Mouse (Mus musculus) ovary, postnatal 14 days (tissue): ENCODE results near the gene Capn1.

ENCODE experiments used
- DNase-seq: peaks from one replicate; pipeline ENCODE4 v3.0.0; 2022; ENCODE audit warnings: low spot score

Capn1 gene

GRCm38 (mm10) chr19:6038326-6038725, 22.6 kb upstream of the Capn1 start:
- DNase-seq = no peak

DNA sequence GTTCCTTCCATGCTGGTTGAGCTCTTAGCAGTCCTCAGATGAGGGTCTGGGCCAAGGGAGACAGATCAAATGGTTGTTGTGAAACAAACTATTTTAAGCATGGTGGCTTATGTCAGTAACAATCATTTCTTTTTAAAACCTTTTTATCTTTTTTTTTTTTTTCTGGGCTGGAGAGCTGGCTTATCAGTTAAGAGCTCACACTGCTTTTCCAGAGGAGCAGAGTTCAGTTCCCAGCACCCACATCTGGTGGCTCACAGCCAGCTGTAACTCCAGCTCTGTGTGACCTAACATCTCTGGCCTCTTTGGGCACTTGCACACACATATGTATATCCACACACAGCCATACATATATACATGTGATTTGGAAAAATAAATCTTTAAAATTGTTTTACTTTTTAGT, 22.0 kb upstream of the Capn1 start:
- DNase-seq = no peak

- DNase-seq = no peak
Observed at GRCm38 (mm10) chr19:6035966-6036585, 20.4 kb upstream of the Capn1 start.

- DNase-seq = no peak
Observed at GRCm38 (mm10) chr19:6030520-6031280, 15.0 kb upstream of the Capn1 start.

- DNase-seq = no peak
Observed at GRCm38 (mm10) chr19:6029426-6029825, 13.7 kb upstream of the Capn1 start.

DNA sequence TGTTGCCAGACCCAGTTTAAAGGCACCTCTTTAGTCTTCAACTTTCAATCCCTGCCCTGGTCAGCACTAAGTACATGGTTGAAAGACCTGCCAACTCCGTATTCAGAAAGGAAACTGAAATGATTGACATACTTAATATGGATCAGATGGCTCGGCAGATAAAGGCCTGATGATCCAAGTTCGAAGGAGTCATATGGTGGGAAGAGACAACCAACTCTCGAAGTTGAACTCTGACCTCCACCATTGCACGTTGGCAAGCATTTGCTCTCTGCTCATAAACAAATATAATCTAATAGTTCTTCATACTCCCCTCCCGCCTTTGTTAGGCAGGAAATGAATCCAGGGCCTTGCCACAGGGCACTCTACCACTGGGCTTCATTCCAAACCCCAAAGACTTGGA, 13.3 kb upstream of the Capn1 start:
- no peak for DNase-seq

- no peak for DNase-seq
Observed at GRCm38 (mm10) chr19:6023930-6024329, 8.2 kb upstream of the Capn1 start.

DNA sequence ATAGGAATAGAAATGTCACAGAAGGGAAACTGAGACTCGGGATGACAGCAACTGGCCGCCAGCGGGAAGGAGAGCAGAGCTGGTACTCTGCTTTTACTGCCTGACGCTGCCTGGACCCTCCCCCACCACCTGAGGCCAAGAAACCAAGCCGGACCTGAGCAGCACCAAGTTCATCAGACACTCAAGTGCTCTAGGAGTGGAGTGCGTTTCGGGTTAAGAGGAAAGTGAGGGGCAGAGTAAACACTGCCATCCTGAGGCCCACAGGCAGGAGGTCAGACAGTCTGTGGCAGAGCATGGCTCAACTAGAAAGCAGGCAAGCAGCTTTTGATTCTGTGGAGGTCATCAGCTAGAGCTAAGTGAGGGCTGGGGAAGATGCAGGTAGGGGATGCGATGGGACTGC, 7.4 kb upstream of the Capn1 start:
- no peak for DNase-seq

GRCm38 (mm10) chr19:6020276-6020675, 4.6 kb upstream of the Capn1 start:
- DNase-seq = no peak

- DNase-seq = peak; percentile 85
Observed at GRCm38 (mm10) chr19:6018142-6019089, 2.7 kb upstream of the Capn1 start.

DNA sequence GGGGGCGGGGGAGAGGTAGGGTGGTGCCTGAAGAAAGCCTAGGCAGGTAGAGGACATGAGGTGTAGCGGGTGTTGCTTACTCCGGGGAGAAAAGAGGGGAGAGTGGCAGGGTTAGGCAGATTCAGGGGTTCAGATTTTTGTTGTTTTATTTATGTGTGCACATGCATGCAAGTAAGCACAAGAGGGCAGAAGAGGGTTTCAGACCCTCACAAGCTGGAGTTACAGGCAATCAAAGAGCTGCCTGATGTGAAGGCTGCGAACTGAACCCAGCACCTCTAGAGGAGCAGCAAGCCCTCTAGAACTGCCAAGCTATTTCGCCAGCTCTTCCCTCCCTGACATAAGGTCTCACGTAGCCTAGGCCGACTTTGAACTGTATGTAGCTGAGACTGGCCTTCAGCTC, 835 bp upstream of the Capn1 start:
- no peak for DNase-seq

GRCm38 (mm10) chr19:6014991-6015510, 646 bp downstream of the Capn1 start:
- DNase-seq = no peak

DNA sequence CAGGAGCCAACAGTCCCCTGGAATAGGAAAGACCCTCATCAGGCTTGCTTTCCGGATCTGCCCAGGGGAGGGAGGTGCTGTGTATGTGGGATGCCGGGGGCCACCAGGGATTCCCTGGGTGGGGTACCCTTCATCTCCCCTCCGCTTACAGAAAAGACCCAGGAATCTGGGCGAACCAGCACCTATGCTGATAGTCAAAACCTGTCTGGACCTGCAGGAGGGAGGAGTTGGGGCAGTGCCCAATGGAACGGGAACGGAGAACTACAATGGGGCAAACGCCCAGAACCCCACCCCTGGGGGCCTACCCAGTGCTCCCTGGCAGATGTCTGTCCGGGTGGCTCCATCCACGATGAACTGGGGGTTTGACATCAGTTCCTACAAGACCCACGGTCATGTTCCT, 2.0 kb downstream of the Capn1 start:
- DNase-seq = no peak

DNA sequence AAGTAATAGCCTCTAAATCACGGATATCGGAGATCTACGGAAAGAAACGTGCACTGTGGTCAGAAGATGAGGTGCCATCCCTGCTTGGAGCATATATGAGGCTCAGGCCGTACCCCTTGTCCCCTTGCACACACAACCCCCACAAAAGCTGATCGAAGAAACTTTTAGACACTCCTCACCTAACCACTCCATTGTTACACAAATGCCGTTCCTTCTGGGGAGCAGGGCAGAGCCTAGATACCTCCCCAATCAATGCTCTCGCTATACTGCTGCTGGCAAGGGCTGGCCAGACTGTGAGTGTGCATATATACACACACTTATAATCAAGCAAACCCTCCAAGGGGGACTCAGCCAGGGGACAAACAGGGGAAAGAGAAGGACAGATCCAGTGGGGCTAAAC, 6.6 kb downstream of the Capn1 start:
- DNase-seq = no peak

GRCm38 (mm10) chr19:6007013-6007412, 8.7 kb downstream of the Capn1 start:
- DNase-seq = no peak

GRCm38 (mm10) chr19:6005541-6005940, 10.2 kb downstream of the Capn1 start:
- DNase-seq = no peak

DNA sequence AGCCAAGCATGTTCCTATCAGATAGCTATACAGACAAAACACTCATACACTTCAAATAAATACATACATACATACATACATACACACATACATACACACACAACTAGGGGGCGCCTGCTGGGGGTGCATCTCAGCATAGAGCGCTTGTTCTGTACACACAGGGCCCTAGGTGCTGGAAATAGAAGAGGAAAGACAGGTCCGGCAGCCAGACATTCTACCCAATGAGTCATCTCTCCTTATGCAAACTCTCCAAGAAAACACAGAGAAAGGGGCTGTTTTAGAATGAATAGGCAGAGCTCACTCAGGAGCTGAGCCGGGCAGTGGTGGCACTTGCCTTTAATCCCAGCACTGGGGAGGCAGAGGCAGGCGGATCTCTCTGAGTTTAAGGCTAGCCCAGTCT, 15.7 kb downstream of the Capn1 start:
- no peak for DNase-seq

DNA sequence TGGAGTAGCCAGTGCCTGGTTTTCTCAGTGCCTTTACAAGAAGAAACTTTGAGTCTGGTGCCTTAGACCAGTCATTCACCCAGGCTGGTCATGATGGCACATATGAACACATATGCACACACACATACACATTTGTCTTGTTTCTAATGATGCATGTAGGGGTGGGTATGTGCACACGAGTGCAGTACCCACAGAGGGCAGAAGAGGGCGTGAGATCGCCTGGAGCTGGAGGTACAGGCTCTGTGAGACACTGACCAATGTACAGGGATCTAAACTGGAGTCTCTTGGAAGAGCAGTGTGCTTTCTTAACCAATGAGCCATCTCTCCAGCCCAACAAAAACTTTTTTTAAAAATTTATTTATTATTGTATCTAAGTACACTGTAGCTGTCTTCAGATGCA, 17.5 kb downstream of the Capn1 start:
- DNase-seq = no peak

DNA sequence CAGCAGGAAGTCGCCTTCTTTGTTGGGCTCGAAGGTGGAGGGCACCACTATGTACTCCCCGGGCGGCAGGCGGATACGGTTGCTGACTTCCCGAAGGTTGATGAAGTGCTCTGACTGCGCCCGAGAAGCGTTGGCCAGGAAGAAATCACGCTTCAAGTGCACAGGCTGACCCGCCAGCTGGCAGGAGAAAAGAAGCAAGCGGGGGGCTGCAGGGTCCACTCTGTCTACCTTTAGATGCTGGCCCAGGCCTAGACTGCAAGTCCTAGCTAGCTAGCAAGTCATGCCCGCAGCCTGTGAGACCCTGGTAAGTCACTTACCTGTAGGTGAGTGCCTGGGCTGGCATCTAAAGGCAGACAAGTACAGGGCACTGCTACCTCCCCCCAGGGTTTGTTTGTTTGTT, 21.0 kb downstream of the Capn1 start:
- no peak for DNase-seq

DNA sequence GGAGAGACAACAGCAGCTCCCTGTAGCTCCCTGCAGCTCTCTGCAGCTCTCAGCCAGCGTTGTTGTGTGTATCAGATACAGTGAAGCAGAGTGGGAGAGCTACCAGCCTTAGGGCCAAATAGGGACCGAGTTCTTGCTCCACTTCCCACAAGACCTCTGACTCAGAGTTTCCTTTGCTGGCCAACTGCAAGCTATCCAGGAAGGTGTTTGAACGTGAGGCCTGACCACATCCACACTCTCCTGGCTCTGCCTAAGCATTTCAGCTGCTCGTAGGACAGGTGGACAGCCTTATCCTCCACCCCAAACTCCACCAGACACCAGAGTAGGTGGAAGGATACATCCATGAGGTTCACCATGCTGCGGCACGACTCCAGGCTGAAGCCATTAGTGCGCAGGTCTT, 23.7 kb downstream of the Capn1 start:
- no peak for DNase-seq

GRCm38 (mm10) chr19:5991467-5991866, 24.2 kb downstream of the Capn1 start:
- no peak for DNase-seq

DNA sequence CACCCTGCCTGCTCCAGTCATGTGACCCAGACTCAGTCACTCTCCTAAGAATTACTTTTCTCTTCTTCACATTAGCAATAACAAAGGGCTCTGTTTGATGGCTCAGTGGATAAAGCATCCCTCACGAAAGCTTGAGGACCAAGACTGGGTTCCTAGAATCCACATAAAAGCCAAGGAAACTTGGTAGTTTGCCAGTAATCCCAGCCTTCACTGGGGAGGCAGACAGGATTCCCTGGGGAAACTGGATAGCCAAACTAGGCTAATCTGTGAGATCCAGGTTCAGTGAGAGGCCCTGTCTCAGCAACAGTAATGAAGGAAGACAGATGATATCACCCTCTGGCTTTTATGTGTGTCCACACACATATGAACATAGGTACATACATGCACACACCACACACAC, 24.8 kb downstream of the Capn1 start:
- no peak for DNase-seq

DNA sequence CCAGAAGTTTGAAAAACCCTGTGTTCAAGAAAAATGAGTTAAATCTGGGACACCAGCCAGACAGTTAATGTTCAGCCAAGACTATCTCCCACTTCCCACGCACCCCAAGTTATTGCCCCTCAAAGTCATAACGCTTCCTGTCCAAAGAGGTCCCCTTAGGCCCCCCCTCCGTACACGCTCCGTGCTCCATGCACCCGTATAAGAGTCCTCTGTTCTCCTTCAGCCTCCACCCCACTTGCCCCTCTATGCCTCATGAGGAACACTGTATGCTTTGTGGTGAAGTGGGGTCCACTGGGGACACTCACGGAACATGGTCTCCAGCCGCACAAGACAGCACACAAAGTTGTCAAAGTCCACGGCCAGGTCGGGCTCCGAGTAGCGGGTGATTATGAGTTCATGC, 25.7 kb downstream of the Capn1 start:
- DNase-seq = no peak
